Mouse (Mus musculus) ovary, postnatal 10 days (tissue): ENCODE measurements around the gene Camkmt.

Experiments used
- DNase-seq: peaks from one replicate; pipeline ENCODE4 v3.0.0; 2022; ENCODE audit warnings: low spot score

Gene Camkmt

GRCm38 (mm10) chr17:85463497-85464392 is 373.4 kb downstream of the Camkmt start:
- no peak for DNase-seq

- no peak for DNase-seq
Observed at GRCm38 (mm10) chr17:85464466-85465411, 374.4 kb downstream of the Camkmt start.

GRCm38 (mm10) chr17:85469776-85470175 is 379.4 kb downstream of the Camkmt start:
- DNase-seq: no peak

- no peak for DNase-seq
Observed at GRCm38 (mm10) chr17:85472687-85473202, 382.4 kb downstream of the Camkmt start.

GRCm38 (mm10) chr17:85473217-85473616 is 382.9 kb downstream of the Camkmt start:
- no peak for DNase-seq

GRCm38 (mm10) chr17:85473881-85474280 is 383.5 kb downstream of the Camkmt start:
- no peak for DNase-seq

- DNase-seq: no peak
Observed at GRCm38 (mm10) chr17:85481241-85481640, 390.9 kb downstream of the Camkmt start.

GRCm38 (mm10) chr17:85483086-85483485 is 392.7 kb downstream of the Camkmt start:
- DNase-seq: no peak

- no peak for DNase-seq
Observed at GRCm38 (mm10) chr17:85484015-85484414, 393.7 kb downstream of the Camkmt start.

- no peak for DNase-seq
Observed at GRCm38 (mm10) chr17:85484526-85484925, 394.2 kb downstream of the Camkmt start.

- no peak for DNase-seq
Observed at GRCm38 (mm10) chr17:85485065-85485945, 395.0 kb downstream of the Camkmt start.

GRCm38 (mm10) chr17:85485946-85486533 is 395.7 kb downstream of the Camkmt start:
- DNase-seq: no peak

GRCm38 (mm10) chr17:85486585-85487480 is 396.5 kb downstream of the Camkmt start:
- no peak for DNase-seq

- no peak for DNase-seq
Observed at GRCm38 (mm10) chr17:85487531-85487930, 397.2 kb downstream of the Camkmt start.

- DNase-seq: no peak
Observed at GRCm38 (mm10) chr17:85488601-85489487, 398.5 kb downstream of the Camkmt start.

GRCm38 (mm10) chr17:85489488-85489980 is 399.2 kb downstream of the Camkmt start:
- DNase-seq: no peak

- no peak for DNase-seq
Observed at GRCm38 (mm10) chr17:85491491-85491890, 401.1 kb downstream of the Camkmt start.

GRCm38 (mm10) chr17:85493521-85493920 is 403.2 kb downstream of the Camkmt start:
- DNase-seq: no peak
